In genomic region chr14:20836905-20837376, GRCm38 (mm10) we compare ENCODE assay signal across 8 mouse cellular contexts. TPM values are rescaled to one million over a fixed set of nuclear protein-coding genes. Genes with fewer than 3 reads are reported as not detected.
DNase-seq lines count a peak whose midpoint lies in the region; ATAC-seq and TF ChIP-seq lines count a peak whose summit lies in the region.

No protein-coding gene starts in this region.

- H3K4me1 ChIP-seq in embryonic facial prominence, embryonic 10.5 days = peaks cover 17% of the 10 kb centered on the region
- H3K4me1 ChIP-seq in hindbrain, embryonic 12.5 days = peaks cover 6% of the 10 kb centered on the region

- no peak for TF ChIP-seq CTCF in left cerebral cortex, adult 2 months (IDR thresholded peaks at IDR 0.05)

- peak overlapping the region; percentile 76 for H3K27ac ChIP-seq in left cerebral cortex, adult 2 months
- H3K27ac ChIP-seq in embryonic facial prominence, embryonic 10.5 days (replicated peaks) = peak overlapping the region; percentile 87
- H3K27ac ChIP-seq in hindbrain, embryonic 12.5 days = no peak overlapping the region
- H3K27ac ChIP-seq in macrophage = peak overlapping the region; percentile 98

- intact Hi-C loops in left cerebral cortex, adult 2 months (cut with DNase I) = no loop called here
- intact Hi-C loops in left cerebral cortex, postnatal 4 days (cut with DNase I) = no loop called here

- H3K4me3 ChIP-seq in left cerebral cortex, adult 2 months = peak overlapping the region; percentile 62
- peak overlapping the region; percentile 71 for H3K4me3 ChIP-seq in embryonic facial prominence, embryonic 10.5 days
- peak overlapping the region; percentile 48 for H3K4me3 ChIP-seq in hindbrain, embryonic 12.5 days
- peak overlapping the region; percentile 93 for H3K4me3 ChIP-seq in macrophage (ENCODE audit: inconsistent target)

- H3K4me2 ChIP-seq in hindbrain, embryonic 12.5 days (replicated peaks) = peak overlapping the region; percentile 94

- no peak; the same call in 1 of the 2 replicates for ATAC-seq in hindbrain, embryonic 12.5 days (ENCODE audit: low FRiP score)

- DNase-seq in left cerebral cortex, adult 2 months (ENCODE audit: extremely low spot score in 1 of 2, low spot score in 2 of 2) = no peak
- DNase-seq in left cerebral cortex, postnatal 4 days = no peak
- DNase-seq in embryonic facial prominence, embryonic 10.5 days (ENCODE audit: low spot score) = no peak
- DNase-seq in urinary bladder, adult 18-20 months (ENCODE audit: low spot score in 2 of 2) = no peak
- no peak for DNase-seq in cerebellum, adult 11-12 months
- DNase-seq in layer of hippocampus, adult 11-12 months (ENCODE audit: low spot score) = no peak

- H3K9me3 ChIP-seq in embryonic facial prominence, embryonic 10.5 days = no peaks in the 10 kb centered on the region
- H3K9me3 ChIP-seq in hindbrain, embryonic 12.5 days (replicated peaks) = no peaks in the 10 kb centered on the region

- H3K79me2 ChIP-seq in macrophage (ENCODE audit: inconsistent target) = peaks cover 66% of the 10 kb centered on the region

- 6% methylated on average over 10 of the region's 10 CpGs for WGBS in embryonic facial prominence, embryonic 10.5 days
- WGBS in hindbrain, embryonic 12.5 days = 5% methylated on average over 10 of the region's 10 CpGs
- 8% methylated on average over 10 of the region's 10 CpGs for WGBS in macrophage (ENCODE audit: missing documents)

- peak overlapping the region; percentile 73 for H3K9ac ChIP-seq in hindbrain, embryonic 12.5 days

- no peaks in the 10 kb centered on the region for H3K36me3 ChIP-seq in embryonic facial prominence, embryonic 10.5 days (replicated peaks)
- no peaks in the 10 kb centered on the region for H3K36me3 ChIP-seq in hindbrain, embryonic 12.5 days
- H3K36me3 ChIP-seq in macrophage (ENCODE audit: inconsistent target) = peaks cover 12% of the 10 kb centered on the region; the same call in 1 of the 2 replicates

- H3K27me3 ChIP-seq in embryonic facial prominence, embryonic 10.5 days (replicated peaks; ENCODE audit: low read depth, poor library complexity, severe bottlenecking) = peaks cover 42% of the 10 kb centered on the region
- H3K27me3 ChIP-seq in hindbrain, embryonic 12.5 days = peaks cover 5% of the 10 kb centered on the region; the same call in 1 of the 2 replicates

RNA-seq across cellular contexts. Expression of gene Plau, which starts 0.5 kb away (rescaled TPM):
- total RNA-seq in left cerebral cortex, adult 2 months (2021) = 1 to 10 TPM; 6.5 to 9.6 TPM
- 1 to 10 TPM; 2.6 to 3.4 TPM for total RNA-seq in left cerebral cortex, postnatal 4 days (2021)
- 0.67 and 1.0 TPM in 2 replicates for polyA plus RNA-seq in embryonic facial prominence, embryonic 10.5 days (2016; fragmentation: Nextera tagmentation; extraction: Ambion mirVana)
- 0.46 and 0.76 TPM in 2 replicates for polyA plus RNA-seq in hindbrain, embryonic 12.5 days (2016; fragmentation: Nextera tagmentation; extraction: Ambion mirVana)
- total RNA-seq in macrophage (2018; cell fraction: chromatin; rRNA removed) = 100 to 1,000 TPM in 7 of 26 experiments, 10 to 100 TPM in 18, 1 to 10 TPM in 1; 9.6 to 345 (median 38.2) TPM
- 100 to 1,000 TPM in 7 of 26 experiments, 10 to 100 TPM in 19; 41.3 to 309 (median 83.1) TPM for total RNA-seq in macrophage (2018; cell fraction: cytosol; rRNA removed)
- 100 to 1,000 TPM in 13 of 26 experiments, 10 to 100 TPM in 13; 32.6 to 727 (median 100) TPM for total RNA-seq in macrophage (2018; cell fraction: nucleus; rRNA removed)
- 44.2 to 693 TPM (median 52.7 TPM) in 3 replicates for polyA plus RNA-seq in macrophage (2018)

RNA-seq across cellular contexts. Expression of gene Camk2g, which starts 43.1 kb away (rescaled TPM):
- total RNA-seq in left cerebral cortex, adult 2 months (2021) = 100 to 1,000 TPM; 328 to 345 TPM
- 100 to 1,000 TPM; 184 to 193 TPM for total RNA-seq in left cerebral cortex, postnatal 4 days (2021)
- polyA plus RNA-seq in embryonic facial prominence, embryonic 10.5 days (2016; fragmentation: Nextera tagmentation; extraction: Ambion mirVana) = 43.9 and 50.6 TPM in 2 replicates
- polyA plus RNA-seq in hindbrain, embryonic 12.5 days (2016; fragmentation: Nextera tagmentation; extraction: Ambion mirVana) = 72.8 and 75.5 TPM in 2 replicates
- 100 to 1,000 TPM in 3 of 26 experiments, 10 to 100 TPM in 23; 14.3 to 109 (median 64.6) TPM for total RNA-seq in macrophage (2018; cell fraction: chromatin; rRNA removed)
- 10 to 100 TPM in 19 of 26 experiments, 1 to 10 TPM in 7; 4.5 to 18.4 (median 13.5) TPM for total RNA-seq in macrophage (2018; cell fraction: cytosol; rRNA removed)
- 10 to 100 TPM in 25 of 26 experiments, 1 to 10 TPM in 1; 7.4 to 72.9 (median 29.9) TPM for total RNA-seq in macrophage (2018; cell fraction: nucleus; rRNA removed)
- polyA plus RNA-seq in macrophage (2018) = 12.2 to 24.7 TPM (median 16.2 TPM) in 3 replicates

Comparison
In these comparisons a context has a peak if more than half of its experiments do, and no peak if none do; other contexts are left out.
1. RNA of gene Plau, which starts 0.5 kb away (polyA plus RNA-seq): 44.2 to 693 TPM in macrophage; 0.67 to 1.0 TPM in embryonic facial prominence, embryonic 10.5 days and 0.46 to 0.76 TPM in hindbrain, embryonic 12.5 days; every median in the first group is over 10 times any median in the second.
2. Peak in every context shown above with its lines, with median percentiles within 50 percentile points of each other: H3K4me3 ChIP-seq.